Mouse (Mus musculus): ENCODE data around the gene Rpl3l. TPM values are rescaled to one million over a fixed set of nuclear protein-coding genes. Genes with fewer than 3 reads are reported as not detected.
A peak's percentile ranks its signal among the peaks of the same experiment; 100 is the strongest.

The Rpl3l gene
- total RNA-seq, 1 experiment from 2014 or later = 0.24 TPM

GRCm38 (mm10) chr17:24742307-24742706, 14.7 kb downstream of the Rpl3l start:
- DNase-seq = no peak

- DNase-seq = no peak
Observed at GRCm38 (mm10) chr17:24743896-24744295, 16.3 kb downstream of the Rpl3l start.

GRCm38 (mm10) chr17:24744381-24744780, 16.8 kb downstream of the Rpl3l start:
- DNase-seq = no peak

- peak; percentile 76 for DNase-seq
Observed at GRCm38 (mm10) chr17:24745526-24746497, 18.2 kb downstream of the Rpl3l start.

GRCm38 (mm10) chr17:24746986-24747385, 19.4 kb downstream of the Rpl3l start:
- no peak for DNase-seq

GRCm38 (mm10) chr17:24751528-24751927, 23.9 kb downstream of the Rpl3l start:
- DNase-seq = no peak

GRCm38 (mm10) chr17:24752415-24753394, 25.1 kb downstream of the Rpl3l start, which contains the start of gene Hs3st6:
TSS of gene Hs3st6 (plus strand) at chr17:24752988.
- peak; percentile 49 for DNase-seq

GRCm38 (mm10) chr17:24757394-24757793, 29.8 kb downstream of the Rpl3l start:
- DNase-seq = no peak

GRCm38 (mm10) chr17:24761121-24761520, 33.5 kb downstream of the Rpl3l start:
- DNase-seq = no peak

- DNase-seq = no peak
Observed at GRCm38 (mm10) chr17:24765016-24765905, 37.6 kb downstream of the Rpl3l start.

GRCm38 (mm10) chr17:24766266-24766875, 38.8 kb downstream of the Rpl3l start:
- DNase-seq = no peak

- DNase-seq = no peak
Observed at GRCm38 (mm10) chr17:24769146-24769545, 41.5 kb downstream of the Rpl3l start.

GRCm38 (mm10) chr17:24773241-24773640, 45.6 kb downstream of the Rpl3l start:
- DNase-seq = no peak

GRCm38 (mm10) chr17:24775173-24775572, 47.6 kb downstream of the Rpl3l start:
- DNase-seq = no peak

- no peak for DNase-seq
Observed at GRCm38 (mm10) chr17:24777073-24777472, 49.5 kb downstream of the Rpl3l start.

GRCm38 (mm10) chr17:24780821-24781220, 53.2 kb downstream of the Rpl3l start:
- DNase-seq = no peak

Other genes with a start within 250 kb of the Rpl3l start
- gene Mlst8, start 248.7 kb upstream of the Rpl3l start, total RNA-seq (2021) = 29.7 and 37.3 TPM in 2 replicates
- 26.2 and 60.8 TPM in 2 replicates for gene Caskin1, start 239.2 kb upstream of the Rpl3l start, total RNA-seq (2021)
- 105 and 133 TPM in 2 replicates for gene Traf7, start 199.9 kb upstream of the Rpl3l start, total RNA-seq (2021)
- gene Rab26, start 193.6 kb upstream of the Rpl3l start, total RNA-seq (2021) = 1.3 and 1.4 TPM in 2 replicates
- 45.2 and 65.8 TPM in 2 replicates for gene Pkd1, start 178.0 kb upstream of the Rpl3l start, total RNA-seq (2021)
- gene Tsc2, start 95.2 kb upstream of the Rpl3l start, total RNA-seq (2021) = 108 and 138 TPM in 2 replicates
- gene Nthl1, start 95.1 kb upstream of the Rpl3l start, total RNA-seq (2021) = 7.2 and 12.6 TPM in 2 replicates
- gene Slc9a3r2, start 77.5 kb upstream of the Rpl3l start, total RNA-seq (2021) = 53.4 and 63.5 TPM in 2 replicates
- gene Npw, start 69.4 kb upstream of the Rpl3l start, total RNA-seq (2021) = not detected in 2 replicates
- 53.9 and 54.7 TPM in 2 replicates for gene Zfp598, start 58.1 kb upstream of the Rpl3l start, total RNA-seq (2021)
- 1.2 and 2.1 TPM in 2 replicates for gene Syngr3, start 37.9 kb upstream of the Rpl3l start, total RNA-seq (2021)
- gene Gfer, start 31.7 kb upstream of the Rpl3l start, total RNA-seq (2021) = 30.5 and 33.5 TPM in 2 replicates
- 4.5 and 6.5 TPM in 2 replicates for gene Noxo1, start 31.6 kb upstream of the Rpl3l start, total RNA-seq (2021)
- gene Tbl3, start 20.2 kb upstream of the Rpl3l start, total RNA-seq (2021) = 33.3 and 39.6 TPM in 2 replicates
- gene Rnf151, start 9.8 kb upstream of the Rpl3l start, total RNA-seq (2021) = 0.27 and 0.81 TPM in 2 replicates
- 579 and 669 TPM in 2 replicates for gene Rps2, start 9.7 kb upstream of the Rpl3l start, total RNA-seq (2021)
- gene Ndufb10, start 3.3 kb upstream of the Rpl3l start, total RNA-seq (2021) = 230 and 272 TPM in 2 replicates
- gene Msrb1, start 8.8 kb downstream of the Rpl3l start, total RNA-seq (2021) = 87.5 and 89.3 TPM in 2 replicates
- 2.8 and 3.0 TPM in 2 replicates for gene Hs3st6, start 25.2 kb downstream of the Rpl3l start, total RNA-seq (2021)
- gene Meiob, start 76.5 kb downstream of the Rpl3l start, total RNA-seq (2021) = 0.76 and 1.7 TPM in 2 replicates
- 88.2 and 124 TPM in 2 replicates for gene Hagh, start 112.3 kb downstream of the Rpl3l start, total RNA-seq (2021)
- gene Fahd1, start 122.5 kb downstream of the Rpl3l start, total RNA-seq (2021) = 34.6 and 35.5 TPM in 2 replicates
- gene Igfals, start 138.2 kb downstream of the Rpl3l start, total RNA-seq (2021) = 1.5 and 3.0 TPM in 2 replicates
- 55.1 and 55.9 TPM in 2 replicates for gene Nubp2, start 158.5 kb downstream of the Rpl3l start, total RNA-seq (2021)
- gene Spsb3, start 158.8 kb downstream of the Rpl3l start, total RNA-seq (2021) = 29.2 and 30.9 TPM in 2 replicates
- 54.0 and 69.2 TPM in 2 replicates for gene Eme2, start 167.3 kb downstream of the Rpl3l start, total RNA-seq (2021)
- 147 and 189 TPM in 2 replicates for gene Mrps34, start 167.3 kb downstream of the Rpl3l start, total RNA-seq (2021)
- 85.2 and 112 TPM in 2 replicates for gene Nme3, start 168.7 kb downstream of the Rpl3l start, total RNA-seq (2021)
- 157 and 177 TPM in 2 replicates for gene Mapk8ip3, start 209.2 kb downstream of the Rpl3l start, total RNA-seq (2021)
- 27.0 and 33.1 TPM in 2 replicates for gene Jpt2, start 232.9 kb downstream of the Rpl3l start, total RNA-seq (2021)